Mouse (Mus musculus) ovary, adult 18-20 months (tissue): ENCODE measurements around the gene Bhlha9.

Experiments
- DNase-seq: peaks from one replicate; pipeline ENCODE4 v3.0.0; 2022; ENCODE audit warnings: low spot score, mixed read lengths

The Bhlha9 gene

DNA sequence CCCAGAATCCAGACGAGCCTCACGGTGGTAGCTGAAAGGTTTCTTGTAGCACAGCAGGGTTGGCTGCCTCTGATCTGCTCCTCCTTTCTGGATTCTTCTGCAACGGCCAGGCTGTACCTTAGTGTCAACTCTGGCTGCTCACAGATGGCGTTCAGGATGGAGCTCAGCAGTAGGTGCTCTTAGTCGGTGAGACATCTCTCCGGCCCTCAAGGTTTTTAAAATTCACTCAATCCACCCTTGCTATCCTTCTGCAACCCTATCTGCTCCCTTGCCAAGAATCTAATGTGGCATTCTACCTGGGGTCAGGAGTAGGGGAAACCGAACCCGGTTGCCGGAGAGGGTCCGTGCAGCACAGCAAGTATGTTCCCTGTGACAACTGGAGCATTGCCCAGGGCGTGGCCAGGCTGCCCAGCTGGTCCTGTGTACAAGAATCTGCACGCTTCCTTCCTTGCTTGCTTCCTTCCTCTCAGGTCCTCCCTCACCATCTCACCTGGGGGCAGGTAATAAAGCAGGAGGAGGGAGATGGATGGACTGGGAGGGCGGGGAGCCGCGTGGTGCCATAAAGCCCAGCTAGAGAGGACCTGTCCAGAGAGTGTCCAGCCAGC, at the start of gene Bhlha9:
TSS of gene Bhlha9 (plus strand) at position 600 of the 605 bp plus-strand sequence.
- DNase-seq: no peak

- no peak for DNase-seq
Measured at GRCm38 (mm10) chr11:76622566-76623205, 49.6 kb upstream of the Bhlha9 start.

- peak; percentile 66 for DNase-seq
Measured at GRCm38 (mm10) chr11:76623206-76623961, 48.9 kb upstream of the Bhlha9 start.

GRCm38 (mm10) chr11:76624071-76624470, 48.2 kb upstream of the Bhlha9 start:
- no peak for DNase-seq

DNA sequence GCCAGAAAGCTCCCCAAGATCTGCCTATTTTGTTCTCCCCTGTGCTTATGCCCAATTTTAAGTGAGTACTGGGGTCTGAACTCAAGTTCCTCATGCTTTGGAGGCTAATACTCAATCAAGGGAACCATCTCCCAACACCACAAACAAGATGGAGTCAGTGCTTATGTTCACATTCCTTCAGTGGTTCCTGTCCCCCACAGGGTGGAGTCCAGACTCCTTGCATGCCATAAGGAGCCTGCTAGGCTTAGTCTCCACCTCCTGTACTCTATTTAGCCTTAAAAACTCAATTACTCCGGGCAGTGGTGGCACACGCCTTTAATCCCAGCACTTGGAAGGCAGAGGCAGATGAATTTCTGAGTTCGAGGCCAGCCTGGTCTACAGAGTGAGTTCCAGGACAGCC, 47.4 kb upstream of the Bhlha9 start:
- DNase-seq: no peak

- no peak for DNase-seq
Measured at GRCm38 (mm10) chr11:76628613-76629012, 43.7 kb upstream of the Bhlha9 start.

GRCm38 (mm10) chr11:76630023-76630422, 42.2 kb upstream of the Bhlha9 start:
- no peak for DNase-seq

- no peak for DNase-seq
Measured at GRCm38 (mm10) chr11:76630487-76630886, 41.8 kb upstream of the Bhlha9 start.

GRCm38 (mm10) chr11:76639269-76639985, 32.8 kb upstream of the Bhlha9 start:
- no peak for DNase-seq

GRCm38 (mm10) chr11:76640231-76640630, 32.0 kb upstream of the Bhlha9 start:
- DNase-seq: no peak

- DNase-seq: no peak
Measured at GRCm38 (mm10) chr11:76644257-76644656, 28.0 kb upstream of the Bhlha9 start.

GRCm38 (mm10) chr11:76645036-76645435, 27.2 kb upstream of the Bhlha9 start:
- no peak for DNase-seq

- DNase-seq: peak; percentile 66
Measured at GRCm38 (mm10) chr11:76645955-76646354, 26.3 kb upstream of the Bhlha9 start.

- no peak for DNase-seq
Measured at GRCm38 (mm10) chr11:76647062-76647461, 25.2 kb upstream of the Bhlha9 start.

- DNase-seq: peak; percentile 47
Measured at GRCm38 (mm10) chr11:76647500-76647899, 24.8 kb upstream of the Bhlha9 start.

- no peak for DNase-seq
Measured at GRCm38 (mm10) chr11:76650862-76651560, 21.3 kb upstream of the Bhlha9 start.

GRCm38 (mm10) chr11:76652838-76653334, 19.4 kb upstream of the Bhlha9 start:
- no peak for DNase-seq

GRCm38 (mm10) chr11:76655106-76655505, 17.2 kb upstream of the Bhlha9 start:
- DNase-seq: no peak

GRCm38 (mm10) chr11:76657450-76657970, 14.8 kb upstream of the Bhlha9 start:
- DNase-seq: no peak

DNA sequence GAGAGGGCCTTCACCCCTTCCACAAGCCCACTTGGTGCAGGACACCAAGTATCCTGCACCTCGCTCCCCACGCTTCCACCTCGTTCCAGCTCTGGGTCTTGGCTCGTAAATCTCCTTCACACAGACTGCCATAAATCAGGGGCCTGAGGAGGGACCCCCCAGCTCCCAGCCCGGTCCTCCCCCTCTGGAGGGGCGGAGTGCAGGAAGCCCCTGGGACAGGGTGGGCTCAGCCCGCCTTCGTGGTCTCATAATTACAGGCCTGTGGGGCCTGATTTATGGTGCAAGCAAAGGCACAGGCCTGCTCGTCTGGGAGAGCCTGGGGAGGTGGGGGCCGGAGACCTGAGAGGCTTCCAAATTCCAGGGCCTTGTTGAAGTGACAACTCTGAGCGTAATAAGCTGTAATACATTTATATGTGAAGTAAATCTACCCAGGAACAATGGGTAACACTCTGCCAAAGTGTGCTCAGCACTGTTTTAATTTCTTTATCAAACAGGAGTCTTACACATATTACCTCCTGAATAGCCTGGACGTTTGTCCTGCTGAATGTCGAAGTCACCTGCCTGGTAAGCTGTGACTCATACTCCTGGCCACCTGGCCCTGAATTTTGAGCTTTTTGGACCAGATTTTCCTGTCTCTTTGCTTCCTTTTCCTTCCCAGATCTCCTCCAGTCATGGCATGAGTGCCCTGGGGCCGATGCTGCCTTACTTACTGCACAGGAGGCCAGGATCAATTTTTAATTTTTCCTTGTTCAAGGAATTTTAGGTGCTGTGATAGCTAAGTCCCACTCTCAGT, 12.9 kb upstream of the Bhlha9 start:
- DNase-seq: no peak
